Mouse (Mus musculus) limb, embryonic 12.5 days (tissue): ENCODE results near the gene Klhl21. TPM values are rescaled to one million over a fixed set of nuclear protein-coding genes. Genes with fewer than 3 reads are reported as not detected.

Experiments used
- ATAC-seq: fragments of 200-750 bp; cut with Nextera tagmentation; 2 replicates; pipeline ENCODE4 v1.8.0; 2017; ENCODE audit warnings: low read depth, moderate TSS enrichment; ENCODE audit not compliant: insufficient number of reproducible peaks, insufficient read depth, low FRiP score, low TSS enrichment
- H3K27ac ChIP-seq: fragments of 300-500 bp; sonication (generic); 2 replicates; pipeline ENCODE4 v1.5.1; 2016; ENCODE audit warnings: mild to moderate bottlenecking, moderate library complexity
- H3K27me3 ChIP-seq: fragments of 300-500 bp; sonication (generic); 2 replicates; pipeline ENCODE4 v1.6.1; 2016; ENCODE audit warnings: mild to moderate bottlenecking, moderate library complexity
- H3K36me3 ChIP-seq: fragments of 300-500 bp; sonication (generic); 2 replicates; pipeline ENCODE4 v1.6.1; 2016; ENCODE audit warnings: mild to moderate bottlenecking, moderate library complexity
- H3K4me1 ChIP-seq: fragments of 300-500 bp; sonication (generic); replicated peaks from 2 replicates; pipeline ENCODE4 v1.6.1; 2016
- H3K4me2 ChIP-seq: fragments of 300-500 bp; sonication (generic); 2 replicates; pipeline ENCODE4 v1.6.1; 2016; ENCODE audit warnings: mild to moderate bottlenecking, moderate library complexity
- H3K4me3 ChIP-seq: fragments of 300-500 bp; sonication (generic); replicated peaks from 2 replicates; pipeline ENCODE4 v1.5.1; 2016; ENCODE audit warnings: mild to moderate bottlenecking
- H3K9ac ChIP-seq: fragments of 300-500 bp; sonication (generic); replicated peaks from 2 replicates; pipeline ENCODE4 v1.6.1; 2016; ENCODE audit warnings: mild to moderate bottlenecking, moderate library complexity
- H3K9me3 ChIP-seq: fragments of 300-500 bp; sonication (generic); 2 replicates; pipeline ENCODE4 v1.6.1; 2016; ENCODE audit warnings: mild to moderate bottlenecking, moderate library complexity
- WGBS: fragments of 180-500 bp; shearing (Covaris S2); methylation state at CpG from one replicate; pipeline ENCODE4 v1.1.7; 2016; 5-methylcytosine and 5-hydroxymethylcytosine counted together
- polyA plus RNA-seq: library from polyadenylated mRNA; unstranded; fragments of >200 nt; fragmentation: Nextera tagmentation; extraction: Ambion mirVana; gene quantifications from 2 replicates; pipeline ENCODE4 v1.2.1, GENCODE M21; 2016

Gene Klhl21
- polyA plus RNA-seq, 1 experiment from 2014 or later: 16.9 TPM

DNA sequence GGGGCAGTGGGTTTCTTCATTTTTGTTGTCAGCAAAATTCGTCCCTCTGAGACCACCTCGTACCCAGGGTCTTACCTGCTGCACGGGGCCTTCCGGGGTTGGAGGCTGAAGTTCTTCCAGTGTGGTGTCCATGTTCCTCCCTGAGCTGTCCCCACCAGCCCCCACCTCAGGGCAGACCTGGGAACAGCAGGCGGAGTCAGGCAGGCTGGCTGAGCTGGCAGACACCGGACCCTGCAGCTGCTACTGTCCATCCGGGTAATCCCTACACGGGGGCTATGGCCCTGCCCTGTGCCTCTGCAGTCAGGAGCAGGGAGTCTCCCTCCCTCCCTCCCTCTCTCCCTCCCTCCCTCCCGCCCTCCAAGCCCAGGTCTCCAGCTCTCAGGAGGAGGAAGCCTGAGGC lies 25.0 kb upstream of the Klhl21 start:
- 0 out of 2 replicates have a peak overlapping the region, but pooled peaks have one; percentile 9 for H3K4me3 ChIP-seq
- no peaks in the 10 kb centered on the region for H3K27me3 ChIP-seq
- peak; percentile 57 for ATAC-seq
- peaks cover 66% of the 10 kb centered on the region for H3K36me3 ChIP-seq
- no peaks in the 10 kb centered on the region for H3K9me3 ChIP-seq
- 0 out of 2 replicates have a peak overlapping the region, but pooled peaks have one; percentile 4 for H3K4me2 ChIP-seq
- WGBS: 26% methylated on average over 8 of the region's 9 CpGs
- H3K27ac ChIP-seq: 0 out of 2 replicates have a peak overlapping the region, but pooled peaks have one; percentile 12
- peaks cover 42% of the 10 kb centered on the region for H3K4me1 ChIP-seq
- peak overlapping the region; percentile 27; the same call in 1 of the 2 replicates for H3K9ac ChIP-seq

DNA sequence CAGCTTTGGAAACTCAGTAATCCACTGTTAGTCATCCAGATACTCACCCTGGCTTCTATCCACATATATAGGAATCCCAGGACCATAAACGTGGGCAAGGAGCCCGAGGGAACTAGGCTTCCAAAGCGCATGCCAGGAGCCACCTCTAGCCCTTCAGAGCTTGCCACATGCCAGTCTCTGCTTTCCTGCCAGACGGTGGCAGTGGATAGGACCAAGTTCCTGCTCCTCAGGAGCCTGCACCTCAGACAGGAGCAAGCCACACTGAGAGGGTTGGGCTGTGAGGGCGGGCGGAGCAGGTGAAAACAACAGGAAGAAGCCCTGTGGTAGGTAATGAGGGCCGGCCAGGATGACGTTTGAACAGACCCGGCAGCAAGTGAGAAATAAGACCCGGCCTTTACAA lies 22.7 kb upstream of the Klhl21 start:
- Histone ChIP-seq H3K9me3 (no peaks in the 10 kb centered on the region), H3K36me3 (peaks cover 60% of the 10 kb centered on the region), H3K4me3 (no peak overlapping the region), H3K4me2 (peak overlapping the region; percentile 13), H3K27ac (no peak overlapping the region), H3K4me1 (peaks cover 47% of the 10 kb centered on the region), H3K27me3 (no peaks in the 10 kb centered on the region), H3K9ac (0 out of 2 replicates have a peak overlapping the region, but pooled peaks have one; percentile 8)
- ATAC-seq: no peak
- WGBS: 19% methylated on average over 10 of the region's 10 CpGs

- Histone ChIP-seq H3K27me3 (no peaks in the 10 kb centered on the region), H3K4me2 (0 out of 2 replicates have a peak overlapping the region, but pooled peaks have one; percentile 77), H3K4me3 (0 out of 2 replicates have a peak overlapping the region, but pooled peaks have one; percentile 6), H3K9me3 (no peaks in the 10 kb centered on the region), H3K9ac (peak overlapping the region; percentile 18; the same call in 1 of the 2 replicates), H3K27ac (no peak overlapping the region), H3K36me3 (peaks cover 64% of the 10 kb centered on the region), H3K4me1 (peaks cover 47% of the 10 kb centered on the region)
- WGBS: 64% methylated on average over 8 of the region's 8 CpGs
- ATAC-seq: no peak
These were observed 22.0 kb upstream of the Klhl21 start for GRCm38 (mm10) chr4:151986650-151987049.

DNA sequence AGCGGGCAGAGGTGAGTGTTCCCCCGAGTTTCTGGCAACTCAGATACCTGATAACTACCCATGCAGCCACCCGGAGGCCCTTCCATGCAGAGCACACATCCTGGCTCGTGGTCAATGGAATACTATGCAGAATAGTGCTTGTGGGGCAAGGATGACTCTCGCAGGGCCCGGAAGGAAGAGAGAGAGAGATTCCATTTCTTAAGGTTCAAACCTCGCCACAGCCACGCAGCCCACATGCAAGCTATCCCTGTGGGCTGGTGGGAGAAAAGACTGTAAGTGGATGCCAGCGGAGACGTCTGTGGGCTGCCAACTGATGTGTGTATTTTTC lies 20.6 kb upstream of the Klhl21 start:
- ATAC-seq: no peak
- Histone ChIP-seq H3K36me3 (peaks cover 69% of the 10 kb centered on the region), H3K4me3 (peak overlapping the region; percentile 89), H3K9ac (peak overlapping the region; percentile 93), H3K9me3 (no peaks in the 10 kb centered on the region), H3K4me2 (peak overlapping the region; percentile 77), H3K27me3 (no peaks in the 10 kb centered on the region), H3K27ac (peak overlapping the region; percentile 94), H3K4me1 (peaks cover 44% of the 10 kb centered on the region)
- 29% methylated on average over 10 of the region's 10 CpGs for whole genome bisulfite sequencing

DNA sequence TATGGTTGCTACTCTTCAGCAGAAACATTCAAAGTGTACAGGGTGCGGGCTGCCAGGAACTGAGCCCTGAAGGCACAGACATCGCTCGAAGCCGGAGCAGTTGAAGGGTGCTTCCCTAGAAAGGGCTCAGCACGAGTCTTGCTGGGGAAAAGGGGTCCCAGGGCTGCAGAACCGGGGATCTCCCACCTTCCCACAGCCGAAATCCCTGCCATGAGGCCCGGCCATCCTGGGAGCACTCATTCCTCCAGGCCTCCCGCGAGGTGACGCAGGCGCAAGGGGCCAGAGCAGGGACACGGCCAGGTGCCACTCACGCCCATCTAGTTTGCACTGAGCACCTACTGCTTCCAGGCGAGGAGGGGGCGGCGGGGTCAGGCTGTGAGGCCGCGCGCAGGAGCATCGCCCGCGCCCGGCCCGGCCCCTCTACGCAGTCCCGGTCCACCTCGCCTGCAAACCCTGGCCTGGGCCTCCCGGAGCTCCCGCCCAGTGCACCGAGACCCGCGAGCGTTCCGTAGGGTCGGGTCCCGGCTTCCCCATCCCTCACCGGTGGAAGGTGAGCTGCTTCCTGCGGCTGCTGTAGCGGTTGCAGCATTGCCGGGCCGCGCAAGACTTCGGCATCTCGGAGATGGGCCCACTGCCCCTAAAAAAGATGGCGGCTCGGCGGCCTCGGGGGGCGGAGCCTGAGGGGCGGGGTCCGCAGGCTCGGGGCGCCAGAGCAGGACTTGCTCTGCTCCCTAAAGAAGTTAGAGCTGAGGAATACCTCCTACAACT lies 20.1 kb upstream of the Klhl21 start, which contains the start of gene Thap3:
Gene Thap3, minus strand, starts transcription at position 656 of the 768 bp plus-strand sequence.
- H3K4me1 ChIP-seq: peaks cover 45% of the 10 kb centered on the region
- 1% methylated on average over 54 of the region's 54 CpGs for WGBS
- H3K4me2 ChIP-seq: peak within 1 kb of the TSS; percentile 77
- no peaks in the 10 kb centered on the region for H3K27me3 ChIP-seq
- H3K36me3 ChIP-seq: peaks cover 68% of the 10 kb centered on the region
- no peaks in the 10 kb centered on the region for H3K9me3 ChIP-seq
- peak within 1 kb of the TSS; percentile 94 for H3K27ac ChIP-seq
- ATAC-seq: peak; percentile 70
- H3K9ac ChIP-seq: peak within 1 kb of the TSS; percentile 93
- peak within 1 kb of the TSS; percentile 89 for H3K4me3 ChIP-seq

GRCm38 (mm10) chr4:151989110-151989488 lies 19.5 kb upstream of the Klhl21 start:
- H3K9ac ChIP-seq: peak overlapping the region; percentile 93
- H3K27ac ChIP-seq: peak overlapping the region; percentile 94
- no peaks in the 10 kb centered on the region for H3K9me3 ChIP-seq
- peaks cover 45% of the 10 kb centered on the region for H3K4me1 ChIP-seq
- peak; percentile 2; the same call in 1 of the 2 replicates for ATAC-seq
- peak overlapping the region; percentile 77 for H3K4me2 ChIP-seq
- WGBS: 29% methylated on average over 6 of the region's 6 CpGs
- peaks cover 66% of the 10 kb centered on the region for H3K36me3 ChIP-seq
- H3K4me3 ChIP-seq: peak overlapping the region; percentile 89
- no peaks in the 10 kb centered on the region for H3K27me3 ChIP-seq

GRCm38 (mm10) chr4:151992091-151992490 lies 16.5 kb upstream of the Klhl21 start:
- H3K4me1 ChIP-seq: peaks cover 34% of the 10 kb centered on the region
- 91% methylated on average over 9 of the region's 9 CpGs for WGBS
- no peak for ATAC-seq
- peaks cover 46% of the 10 kb centered on the region for H3K36me3 ChIP-seq
- no peak overlapping the region for H3K9ac ChIP-seq
- no peaks in the 10 kb centered on the region for H3K27me3 ChIP-seq
- H3K27ac ChIP-seq: no peak overlapping the region
- H3K4me3 ChIP-seq: no peak overlapping the region
- H3K4me2 ChIP-seq: no peak overlapping the region
- no peaks in the 10 kb centered on the region for H3K9me3 ChIP-seq

DNA sequence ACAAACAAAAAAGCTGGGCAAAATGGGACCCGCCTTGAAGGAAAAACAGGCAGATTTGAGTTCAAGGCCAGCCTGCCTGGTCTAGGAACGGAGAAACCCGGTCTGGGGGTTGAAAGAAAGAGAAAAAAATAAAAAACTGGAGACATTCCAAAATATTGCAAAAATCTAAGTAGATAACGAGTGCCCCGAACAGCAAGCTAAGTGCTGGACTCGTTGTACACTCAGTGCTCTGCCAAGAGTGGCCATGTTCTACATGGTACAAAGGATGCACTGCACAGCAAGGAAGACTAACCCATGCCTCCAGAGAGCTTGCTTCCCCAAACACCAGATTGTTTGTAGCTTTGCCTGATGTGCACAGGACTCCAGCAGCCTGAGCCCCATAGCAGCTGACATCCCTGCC lies 15.6 kb upstream of the Klhl21 start:
- H3K9ac ChIP-seq: no peak overlapping the region
- 89% methylated on average over 6 of the region's 6 CpGs for WGBS
- peak overlapping the region; percentile 77; the same call in 1 of the 2 replicates for H3K4me2 ChIP-seq
- H3K4me1 ChIP-seq: peaks cover 33% of the 10 kb centered on the region
- H3K27me3 ChIP-seq: no peaks in the 10 kb centered on the region
- H3K27ac ChIP-seq: no peak overlapping the region
- H3K4me3 ChIP-seq: no peak overlapping the region
- no peaks in the 10 kb centered on the region for H3K9me3 ChIP-seq
- peaks cover 46% of the 10 kb centered on the region for H3K36me3 ChIP-seq
- ATAC-seq: no peak

DNA sequence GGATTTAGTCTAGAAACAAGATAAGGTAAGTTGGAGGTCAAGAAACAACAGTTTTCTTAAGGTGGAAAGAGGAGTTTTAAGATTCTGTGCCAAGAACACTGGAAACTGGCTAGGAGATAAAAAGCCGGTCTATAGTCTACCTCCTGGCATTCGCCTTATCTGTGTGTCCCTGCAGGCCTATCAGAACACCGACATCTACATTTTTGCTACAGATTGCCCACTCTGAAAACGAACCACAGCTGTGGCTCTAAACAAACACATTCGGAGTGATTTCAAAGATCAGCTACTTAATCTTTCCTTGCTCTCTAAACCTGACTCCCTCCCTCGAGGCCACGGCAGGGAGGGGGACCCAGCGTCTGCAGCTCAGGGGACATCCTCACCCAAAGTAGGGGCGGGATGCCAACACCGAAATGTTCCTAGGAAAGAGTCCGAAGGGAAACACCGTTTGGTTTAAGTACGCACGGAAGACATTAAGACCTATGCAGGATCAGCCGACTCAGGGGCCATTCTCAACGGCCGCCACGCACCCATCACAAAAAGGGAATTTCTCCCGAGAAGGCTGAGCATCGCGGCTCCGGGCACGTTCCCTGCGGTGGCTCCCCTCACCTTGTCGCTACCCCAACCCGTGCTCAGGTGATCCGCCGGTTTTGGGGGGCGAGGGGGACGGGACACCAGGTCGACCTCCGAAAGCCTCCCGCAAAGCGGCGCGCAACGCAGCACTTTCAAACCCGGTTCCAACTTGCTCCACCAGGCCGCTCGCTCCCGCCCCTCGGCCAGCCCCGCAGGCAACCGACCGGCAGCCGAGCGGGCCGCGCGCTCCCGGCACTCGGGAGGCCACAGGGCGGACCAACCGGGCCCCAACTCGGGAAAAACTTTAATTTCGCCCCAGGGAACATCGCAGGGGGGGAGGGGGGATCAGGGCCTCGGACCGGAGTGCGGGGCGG lies 14.1 kb upstream of the Klhl21 start:
- H3K27ac ChIP-seq: peak overlapping the region; percentile 87
- WGBS: 2% methylated on average over 60 of the region's 61 CpGs
- H3K36me3 ChIP-seq: peaks cover 42% of the 10 kb centered on the region
- H3K9me3 ChIP-seq: no peaks in the 10 kb centered on the region
- H3K4me1 ChIP-seq: peaks cover 26% of the 10 kb centered on the region
- no peak for ATAC-seq
- peak overlapping the region; percentile 77 for H3K4me2 ChIP-seq
- H3K9ac ChIP-seq: peak overlapping the region; percentile 97
- H3K27me3 ChIP-seq: no peaks in the 10 kb centered on the region
- H3K4me3 ChIP-seq: peak overlapping the region; percentile 98

GRCm38 (mm10) chr4:151995371-151996172 lies 13.0 kb upstream of the Klhl21 start:
- Histone ChIP-seq H3K4me1 (peaks cover 30% of the 10 kb centered on the region), H3K4me2 (peak overlapping the region; percentile 77), H3K36me3 (peaks cover 32% of the 10 kb centered on the region), H3K27me3 (no peaks in the 10 kb centered on the region), H3K9me3 (no peaks in the 10 kb centered on the region), H3K9ac (peak overlapping the region; percentile 97), H3K4me3 (peak overlapping the region; percentile 98), H3K27ac (peak overlapping the region; percentile 87)
- whole genome bisulfite sequencing: under 1% methylated on average over 92 of the region's 111 CpGs
- ATAC-seq: peak; percentile 72
